Mouse (Mus musculus) adrenal gland, adult 8-10 months (tissue): Measurements from ENCODE around the gene Robo1. TPM values are rescaled to one million over a fixed set of nuclear protein-coding genes. Genes with fewer than 3 reads are reported as not detected.

Source experiments
- DNase-seq: peaks from one replicate; pipeline ENCODE4 v3.0.0; 2022
- total RNA-seq, 4 experiments: library from RNA; stranded (reverse); gene quantifications; 2 replicates each; pipeline ENCODE4 v1.2.4; 2022

Gene Robo1
- total RNA-seq, 4 experiments from 2014 or later = 112 to 184 (median 152) TPM

DNA sequence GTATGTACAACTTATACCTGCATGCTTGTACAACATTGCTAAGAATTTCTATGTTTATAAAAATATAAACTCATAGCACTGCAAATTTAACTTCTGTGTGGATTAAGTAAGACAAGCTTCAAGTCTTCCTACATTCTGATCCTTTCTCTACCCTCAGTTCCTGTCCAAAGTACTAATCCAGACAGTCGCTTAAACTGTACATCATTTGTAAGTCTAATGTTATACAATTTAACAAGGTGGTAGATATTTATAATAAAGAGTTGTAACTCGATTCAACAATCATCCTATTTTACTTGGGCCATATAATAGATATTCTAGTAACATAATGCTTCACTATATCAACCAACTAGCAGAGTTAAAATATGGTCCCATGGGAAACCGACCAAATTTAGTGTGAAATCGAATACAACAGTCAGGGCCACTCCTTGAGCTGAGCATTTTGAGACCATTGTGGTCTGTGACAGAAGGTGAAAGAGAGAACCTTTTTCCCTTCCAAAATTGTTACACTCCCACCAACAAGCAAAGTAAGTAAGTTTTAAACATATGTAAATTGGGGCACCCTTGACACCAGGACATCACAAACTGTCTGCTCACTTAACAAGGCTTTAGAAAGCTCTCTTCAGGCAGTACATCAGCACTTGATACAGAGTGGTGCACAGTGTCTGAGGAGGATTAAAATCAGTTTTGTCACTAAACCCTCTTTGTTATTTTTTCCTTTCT, 295.5 kb downstream of the Robo1 start:
- DNase-seq = no peak

- peak; percentile 15 for DNase-seq
These were observed 297.0 kb downstream of the Robo1 start for GRCm38 (mm10) chr16:72605066-72605465.

DNA sequence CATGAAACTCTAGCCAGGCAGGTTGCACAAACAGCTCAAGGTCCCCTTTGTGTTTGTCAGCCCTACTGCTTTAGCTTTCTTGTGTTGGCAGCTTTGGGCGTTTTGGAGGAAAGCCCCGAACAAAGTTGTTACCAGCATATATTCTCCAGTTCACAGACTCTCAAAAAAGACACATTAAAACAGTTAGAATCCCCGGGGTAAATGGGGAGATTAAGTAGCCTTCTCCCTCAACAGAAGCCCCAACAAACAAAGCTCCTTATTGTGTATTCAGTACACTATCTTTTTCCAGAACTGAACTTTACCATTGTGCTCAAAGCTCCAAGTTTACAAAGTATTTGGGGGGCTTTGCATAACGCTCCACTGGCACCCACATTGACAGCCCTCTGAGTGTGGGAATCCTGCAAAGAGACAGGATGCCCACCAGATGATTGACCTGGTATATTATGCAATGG, 302.6 kb downstream of the Robo1 start:
- DNase-seq = peak; percentile 4

- no peak for DNase-seq
These were observed 306.8 kb downstream of the Robo1 start for GRCm38 (mm10) chr16:72614898-72615297.

DNA sequence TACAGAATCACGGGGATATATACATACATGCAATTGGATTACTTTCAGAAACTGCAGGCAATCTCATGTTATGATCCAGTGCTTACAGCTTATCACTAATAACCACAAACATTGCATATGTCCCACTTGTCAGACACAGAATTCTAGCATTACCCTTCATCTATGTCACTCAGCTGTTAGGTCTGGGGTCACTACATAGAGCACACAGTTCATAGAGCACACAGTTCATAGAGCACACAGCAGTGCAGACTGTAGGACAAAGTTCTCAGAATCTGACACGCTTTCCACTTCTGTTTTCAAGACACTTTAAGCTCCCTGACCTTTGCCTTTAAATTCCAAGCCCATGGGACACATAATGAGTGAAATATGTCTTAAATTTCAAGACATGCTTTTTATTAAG, 307.3 kb downstream of the Robo1 start:
- no peak for DNase-seq

GRCm38 (mm10) chr16:72622371-72622770, 314.3 kb downstream of the Robo1 start:
- DNase-seq = no peak

GRCm38 (mm10) chr16:72622868-72623267, 314.8 kb downstream of the Robo1 start:
- DNase-seq = no peak

DNA sequence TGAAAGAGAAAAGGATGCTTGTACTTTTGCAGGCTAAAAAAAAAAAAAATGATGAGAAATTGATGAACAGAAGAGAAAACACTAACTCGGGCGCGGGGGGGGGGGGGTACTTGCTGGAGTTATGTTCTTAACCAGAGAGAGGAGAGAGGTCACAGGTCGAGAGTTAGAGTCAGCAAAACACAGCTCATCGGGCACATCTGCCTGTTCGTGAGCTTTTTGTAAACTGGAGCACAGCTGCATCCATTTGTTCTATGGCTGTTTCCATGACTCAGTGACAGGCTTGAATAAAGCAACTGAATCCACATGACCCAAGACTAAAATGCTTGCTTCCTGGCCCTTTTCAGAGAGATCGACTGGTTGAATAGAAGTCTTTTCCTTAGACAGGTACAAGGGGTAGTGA, 325.7 kb downstream of the Robo1 start:
- no peak for DNase-seq

- DNase-seq = no peak
These were observed 331.3 kb downstream of the Robo1 start for GRCm38 (mm10) chr16:72639332-72639940.

DNA sequence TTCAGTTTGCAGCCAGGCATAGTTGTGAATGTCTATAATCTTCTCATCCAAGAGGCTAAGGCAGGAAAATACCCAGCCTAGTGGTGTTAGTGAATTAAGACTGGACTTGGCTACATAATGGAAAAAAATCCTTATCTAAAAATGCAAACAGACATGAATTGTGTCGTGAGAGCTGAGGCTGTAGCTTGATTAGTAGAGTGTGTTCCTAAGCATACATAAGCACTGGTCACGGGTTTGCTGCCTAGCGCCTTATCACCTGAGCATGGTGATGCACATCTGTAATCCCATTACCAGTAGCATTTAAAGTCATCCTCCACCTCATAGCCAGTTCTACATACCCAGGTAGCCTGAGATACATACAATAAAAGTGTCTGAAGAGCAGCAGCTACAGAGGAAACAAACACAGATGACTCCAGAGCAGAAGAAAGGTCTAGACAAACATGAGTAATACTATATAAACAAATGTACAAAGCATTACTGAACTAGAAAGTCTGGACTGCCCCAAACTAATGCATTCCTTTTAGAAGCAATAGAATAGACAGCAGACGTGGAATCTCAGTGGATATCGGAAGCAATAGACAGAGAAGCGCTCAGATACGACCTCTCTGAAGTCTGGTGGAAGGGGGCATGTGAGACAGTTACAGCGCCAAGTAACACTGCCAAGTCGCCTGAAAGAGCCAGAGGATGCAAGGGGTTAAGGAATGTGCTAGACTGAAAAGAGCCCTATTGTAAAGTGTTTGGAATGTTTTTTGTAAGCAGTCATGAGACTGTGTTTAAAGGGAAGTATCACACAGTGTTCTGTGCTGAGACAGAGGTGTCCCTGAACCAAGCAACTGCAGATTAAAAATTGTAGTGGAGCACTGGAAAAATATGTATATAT, 333.1 kb downstream of the Robo1 start:
- DNase-seq = no peak

DNA sequence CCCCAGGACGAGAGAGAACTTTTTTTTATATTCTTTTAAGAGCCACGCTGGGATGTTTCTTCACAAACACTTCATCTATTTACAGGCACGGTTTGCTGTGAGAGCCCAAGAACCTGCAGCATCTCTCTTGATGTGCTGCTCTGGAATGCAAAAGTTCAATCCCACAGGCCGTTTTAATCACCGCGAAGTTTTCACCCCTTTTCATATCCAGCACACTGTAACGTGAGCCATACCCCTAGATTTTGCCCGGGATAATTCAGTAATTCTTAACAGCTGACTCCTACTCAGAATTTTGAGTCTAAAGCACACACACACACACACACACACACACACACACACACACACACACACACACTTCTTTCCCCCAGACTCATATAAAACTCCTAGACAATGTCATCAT, 337.8 kb downstream of the Robo1 start:
- DNase-seq = no peak

DNA sequence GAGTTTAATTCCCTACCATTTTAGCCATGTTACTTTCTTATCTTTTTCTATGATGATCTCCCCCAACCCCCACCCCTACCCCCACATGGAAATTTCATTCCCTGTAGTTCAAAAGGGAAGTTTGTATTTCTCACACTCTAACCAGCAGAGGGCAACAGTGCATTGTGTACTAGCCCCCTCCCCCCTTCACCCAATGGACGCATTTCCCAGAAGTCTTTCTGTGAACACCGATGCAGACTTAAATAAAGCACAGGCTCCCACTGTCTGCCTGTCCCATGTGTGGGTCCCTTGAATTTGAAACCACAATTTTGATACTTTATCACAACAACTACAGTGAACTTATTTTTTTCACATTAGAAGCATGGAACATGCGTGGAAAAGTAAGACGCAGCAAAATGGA, 341.2 kb downstream of the Robo1 start:
- DNase-seq = peak; percentile 21

- no peak for DNase-seq
These were observed 347.3 kb downstream of the Robo1 start for GRCm38 (mm10) chr16:72655411-72655810.

DNA sequence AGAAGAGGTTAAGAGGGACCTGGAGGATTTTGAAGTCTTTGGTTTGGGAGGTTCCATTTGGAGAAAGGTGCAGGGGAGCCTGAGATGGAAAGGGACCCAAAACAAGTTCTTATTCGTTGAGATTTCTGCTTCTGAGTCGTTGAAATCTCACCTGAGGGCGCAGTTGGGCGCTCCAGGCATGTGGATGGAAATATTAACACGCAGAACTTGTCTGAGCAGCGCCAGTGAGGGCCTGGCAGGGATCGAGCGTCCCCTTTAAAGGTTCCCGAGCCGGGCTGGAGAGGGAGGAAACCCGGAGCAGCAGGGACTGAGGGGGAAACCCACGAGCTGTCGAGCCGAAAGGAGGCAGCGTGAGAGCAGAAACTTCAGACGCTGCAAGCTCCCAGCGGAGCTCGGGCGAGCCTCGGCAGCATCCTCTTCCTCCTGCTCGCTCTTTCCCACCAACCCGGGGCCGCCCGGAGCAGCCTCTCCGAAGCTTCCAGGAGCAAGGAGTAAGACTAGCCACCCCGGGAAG, 354.8 kb downstream of the Robo1 start:
- DNase-seq = peak; percentile 57

DNA sequence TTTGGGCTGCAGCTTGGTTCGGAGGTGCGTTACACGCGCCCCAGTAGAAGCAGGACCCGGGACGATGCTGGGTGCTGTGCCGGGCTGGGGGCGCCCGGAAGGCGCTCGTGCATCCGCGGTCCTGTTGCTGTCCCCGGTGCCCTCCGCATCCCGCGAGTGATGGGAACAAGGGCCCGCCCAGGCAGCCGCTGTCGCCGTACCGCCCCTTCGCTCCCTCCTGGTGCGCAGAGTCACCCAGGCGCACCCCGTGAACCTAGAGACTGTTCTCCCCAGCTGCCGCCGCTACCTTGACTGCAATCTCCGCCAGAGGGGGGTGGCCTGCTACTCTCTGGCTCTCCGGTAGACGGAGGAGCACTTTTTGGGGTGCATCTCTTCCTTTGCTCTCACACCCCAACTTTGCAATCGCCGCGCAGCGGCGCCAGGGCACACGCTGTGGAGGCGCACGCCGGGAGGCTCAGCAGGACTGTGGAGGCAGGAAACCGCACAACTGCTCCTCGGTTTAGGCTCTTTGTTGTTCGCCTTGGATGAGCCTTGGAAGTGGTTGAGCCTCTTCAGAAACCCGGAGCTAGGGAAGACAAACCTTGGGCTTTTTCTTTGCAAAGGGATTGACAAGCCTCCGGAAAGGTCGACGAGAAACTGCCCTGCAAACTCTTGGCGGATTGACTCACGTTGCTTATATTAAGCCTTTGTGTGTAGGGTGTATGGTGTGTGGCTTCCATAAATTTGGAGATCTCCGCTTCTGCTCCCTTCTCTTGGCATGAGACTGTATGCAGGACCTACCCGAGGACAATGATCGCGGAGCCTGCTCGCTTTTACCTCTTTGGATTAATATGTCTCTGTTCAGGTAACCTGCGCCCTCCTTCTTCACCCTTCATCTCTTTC, 355.5 kb downstream of the Robo1 start:
- DNase-seq = peak; percentile 53

DNA sequence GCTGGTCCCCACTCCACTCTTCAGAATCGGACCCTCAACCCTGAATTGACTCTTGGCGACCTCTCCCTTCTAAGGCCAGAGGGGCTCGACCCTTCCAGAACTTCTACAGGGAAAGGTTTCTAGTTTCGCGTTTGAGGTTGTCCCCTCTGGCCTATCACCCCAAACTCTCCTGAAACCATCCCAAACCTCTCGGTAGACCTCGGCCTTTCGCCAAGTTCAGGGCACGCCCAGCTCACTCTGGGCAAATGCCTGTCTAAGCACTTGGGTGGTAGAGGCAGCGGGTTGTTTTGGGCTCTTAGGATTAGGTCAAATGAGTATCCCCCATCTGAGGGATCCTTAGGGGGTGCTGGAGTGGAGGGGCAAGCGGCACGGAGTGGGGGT, 356.1 kb downstream of the Robo1 start:
- DNase-seq = peak; percentile 26

GRCm38 (mm10) chr16:72664806-72665205, 356.7 kb downstream of the Robo1 start:
- no peak for DNase-seq

DNA sequence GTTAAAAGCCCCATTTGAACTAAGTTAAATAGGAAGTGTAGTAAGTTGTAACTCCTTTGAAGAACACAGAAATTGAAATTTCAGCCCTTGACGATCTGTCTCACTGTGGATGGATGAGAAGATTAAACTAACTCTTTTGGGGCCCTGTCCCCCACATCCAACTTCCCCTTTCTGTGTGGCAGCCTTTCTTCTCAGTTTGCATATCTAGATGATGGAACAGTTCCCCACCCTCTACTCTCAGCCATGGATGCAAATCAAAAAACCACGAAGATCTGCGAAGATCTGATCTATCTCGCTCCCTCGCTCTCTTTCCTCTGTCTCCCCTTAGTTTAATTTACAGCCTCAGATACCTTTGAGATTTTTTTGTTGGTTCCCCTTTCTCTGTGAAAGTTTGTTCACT, 357.3 kb downstream of the Robo1 start:
- no peak for DNase-seq

GRCm38 (mm10) chr16:72670240-72671038, 362.3 kb downstream of the Robo1 start:
- DNase-seq = no peak

- DNase-seq = no peak
These were observed 369.1 kb downstream of the Robo1 start for GRCm38 (mm10) chr16:72677234-72677633.

DNA sequence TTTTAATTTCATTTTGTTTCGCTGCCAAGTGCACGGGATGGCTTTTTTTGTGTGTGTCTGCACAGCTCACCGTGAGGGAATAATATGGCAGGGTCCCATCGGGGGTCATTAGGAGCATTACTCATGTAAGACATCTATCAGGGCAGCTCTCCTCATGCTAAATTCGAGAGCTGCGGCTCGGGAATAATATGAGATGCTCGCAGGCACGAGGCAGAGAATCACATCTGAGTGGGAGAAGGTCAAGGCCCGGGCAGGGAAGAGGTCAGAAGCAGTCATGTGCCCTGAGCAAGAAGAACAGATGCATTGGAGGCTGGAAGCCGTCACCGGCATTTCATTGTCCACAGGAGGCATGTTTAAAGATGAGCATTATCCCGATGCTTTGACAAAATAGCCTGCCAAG, 370.3 kb downstream of the Robo1 start:
- DNase-seq = no peak
